Mouse (Mus musculus) layer of hippocampus, adult 9-11 months (tissue): ENCODE results near the gene Smarcc2.

Experiments
- DNase-seq: peaks from one replicate; pipeline ENCODE4 v3.0.0; 2022

Smarcc2 gene

GRCm38 (mm10) chr10:128518833-128519232 is 59.8 kb downstream of the Smarcc2 start:
- DNase-seq, result no peak

- no peak for DNase-seq
Observed at GRCm38 (mm10) chr10:128520591-128520990, 61.5 kb downstream of the Smarcc2 start.

GRCm38 (mm10) chr10:128522351-128522750 is 63.3 kb downstream of the Smarcc2 start:
- DNase-seq, result no peak

- DNase-seq, result no peak
Observed at GRCm38 (mm10) chr10:128524111-128524731, 65.2 kb downstream of the Smarcc2 start.

- DNase-seq, result no peak
Observed at GRCm38 (mm10) chr10:128524732-128525662, 65.9 kb downstream of the Smarcc2 start.

- peak; percentile 97 for DNase-seq
Observed at GRCm38 (mm10) chr10:128525671-128526308, 66.7 kb downstream of the Smarcc2 start, which contains the start of gene Esyt1. Gene Esyt1, minus strand, starts transcription at chr10:128525871.

GRCm38 (mm10) chr10:128526366-128527356 is 67.6 kb downstream of the Smarcc2 start:
- no peak for DNase-seq

- DNase-seq, result no peak
Observed at GRCm38 (mm10) chr10:128535206-128535605, 76.2 kb downstream of the Smarcc2 start.

- no peak for DNase-seq
Observed at GRCm38 (mm10) chr10:128535624-128536265, 76.7 kb downstream of the Smarcc2 start.

GRCm38 (mm10) chr10:128536266-128536940 is 77.4 kb downstream of the Smarcc2 start:
- DNase-seq, result peak; percentile 90

- DNase-seq, result no peak
Observed at GRCm38 (mm10) chr10:128538340-128538870, 79.4 kb downstream of the Smarcc2 start.
